Mouse (Mus musculus) midbrain, embryonic 13.5 days (tissue): ENCODE results near the gene Clic5. TPM values are rescaled to one million over a fixed set of nuclear protein-coding genes. Genes with fewer than 3 reads are reported as not detected.

Experiments used
- ATAC-seq: fragments of 200-750 bp; cut with Nextera tagmentation; 2 replicates; pipeline ENCODE4 v1.8.0; 2017; ENCODE audit warnings: mild to moderate bottlenecking, moderate TSS enrichment, moderate library complexity
- H3K27ac ChIP-seq: fragments of 300-500 bp; sonication (generic); 2 replicates; pipeline ENCODE4 v1.5.1; 2015; ENCODE audit warnings: inconsistent platforms, mild to moderate bottlenecking, moderate library complexity
- H3K27me3 ChIP-seq: fragments of 300-500 bp; sonication (generic); 2 replicates; pipeline ENCODE4 v1.6.1; 2015; ENCODE audit warnings: mild to moderate bottlenecking, inconsistent platforms
- H3K36me3 ChIP-seq: fragments of 300-500 bp; sonication (generic); 2 replicates; pipeline ENCODE4 v1.6.1; 2015; ENCODE audit warnings: mild to moderate bottlenecking, inconsistent platforms
- H3K4me1 ChIP-seq: fragments of 300-500 bp; sonication (generic); replicated peaks from 2 replicates; pipeline ENCODE4 v1.6.1; 2015; ENCODE audit warnings: inconsistent platforms
- H3K4me2 ChIP-seq: fragments of 300-500 bp; sonication (generic); replicated peaks from 2 replicates; pipeline ENCODE4 v1.6.1; 2015; ENCODE audit warnings: moderate library complexity, mild to moderate bottlenecking, inconsistent platforms
- H3K4me3 ChIP-seq: fragments of 300-500 bp; sonication (generic); replicated peaks from 2 replicates; pipeline ENCODE4 v1.5.1; 2015; ENCODE audit warnings: mild to moderate bottlenecking, inconsistent platforms
- H3K9ac ChIP-seq: fragments of 300-500 bp; sonication (generic); replicated peaks from 2 replicates; pipeline ENCODE4 v1.6.1; 2015; ENCODE audit warnings: mild to moderate bottlenecking, inconsistent platforms
- H3K9me3 ChIP-seq: fragments of 300-500 bp; sonication (generic); 2 replicates; pipeline ENCODE4 v1.6.1; 2016; ENCODE audit warnings: mild to moderate bottlenecking, inconsistent platforms
- WGBS: fragments of 180-500 bp; shearing (Covaris S2); methylation state at CpG from one replicate; pipeline ENCODE4 v1.1.7; 2015; 5-methylcytosine and 5-hydroxymethylcytosine counted together
- polyA plus RNA-seq: library from polyadenylated mRNA; unstranded; fragments of >200 nt; fragmentation: Nextera tagmentation; extraction: Ambion mirVana; gene quantifications from 2 replicates; pipeline ENCODE4 v1.2.1, GENCODE M21; 2015

The Clic5 gene
- polyA plus RNA-seq, 1 experiment from 2014 or later, result 0.70 TPM

DNA sequence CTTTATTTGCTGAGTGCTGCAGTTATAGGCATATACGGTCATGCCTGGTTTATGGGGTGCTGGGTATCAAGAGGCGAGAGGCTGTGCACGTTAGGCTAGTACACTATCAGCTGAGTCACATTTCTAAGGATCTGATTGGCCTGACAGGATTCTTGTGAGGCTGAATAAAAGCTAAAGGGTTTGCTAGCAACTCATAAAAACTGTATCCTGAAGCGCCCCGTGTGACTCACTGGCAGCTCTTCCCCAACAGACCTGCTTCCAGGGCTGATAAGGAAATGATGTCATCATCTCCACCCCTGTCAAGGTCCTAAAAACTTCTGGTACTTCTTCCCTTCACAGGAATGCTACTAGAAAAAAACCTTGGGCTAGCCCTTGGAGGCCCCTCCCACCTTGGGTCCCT is 14.6 kb downstream of the Clic5 start:
- Histone ChIP-seq H3K36me3 (no peaks in the 10 kb centered on the region), H3K4me3 (no peak overlapping the region), H3K9me3 (no peaks in the 10 kb centered on the region), H3K9ac (no peak overlapping the region), H3K4me1 (no peaks in the 10 kb centered on the region), H3K4me2 (no peak overlapping the region), H3K27me3 (no peaks in the 10 kb centered on the region), H3K27ac (no peak overlapping the region)
- ATAC-seq, result no peak
- 95% methylated on average over 5 of the region's 5 CpGs for WGBS

DNA sequence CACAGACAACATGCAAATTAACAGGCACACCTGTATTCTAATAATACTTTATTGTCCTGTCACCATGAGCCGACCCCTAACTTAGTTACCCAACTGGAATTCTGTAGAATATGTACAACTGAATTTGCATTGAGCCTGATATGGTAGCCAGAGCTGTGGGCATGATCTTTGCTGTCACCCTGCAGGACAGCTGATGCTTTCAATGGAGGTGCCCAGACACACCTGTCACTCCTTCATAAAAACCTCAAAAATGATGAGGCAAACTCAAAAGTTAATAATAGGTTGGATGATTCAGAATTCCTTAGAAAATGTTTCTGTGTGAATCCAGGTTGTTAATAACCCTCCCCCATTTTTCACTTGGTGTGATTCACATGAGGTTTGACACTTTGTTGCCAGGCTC is 16.4 kb downstream of the Clic5 start:
- Histone ChIP-seq H3K27ac (no peak overlapping the region), H3K36me3 (no peaks in the 10 kb centered on the region), H3K4me2 (no peak overlapping the region), H3K4me3 (no peak overlapping the region), H3K27me3 (no peaks in the 10 kb centered on the region), H3K4me1 (no peaks in the 10 kb centered on the region), H3K9me3 (no peaks in the 10 kb centered on the region), H3K9ac (no peak overlapping the region)
- no peak for ATAC-seq
- 79% methylated on average over 1 of the region's 1 CpGs for WGBS

GRCm38 (mm10) chr17:44205562-44205961 is 17.2 kb downstream of the Clic5 start:
- H3K27me3 ChIP-seq, result no peaks in the 10 kb centered on the region
- H3K9me3 ChIP-seq, result no peaks in the 10 kb centered on the region
- H3K27ac ChIP-seq, result no peak overlapping the region
- H3K9ac ChIP-seq, result no peak overlapping the region
- H3K4me1 ChIP-seq, result no peaks in the 10 kb centered on the region
- WGBS, result 81% methylated on average over 3 of the region's 3 CpGs
- H3K4me3 ChIP-seq, result no peak overlapping the region
- no peak overlapping the region for H3K4me2 ChIP-seq
- no peak for ATAC-seq
- H3K36me3 ChIP-seq, result no peaks in the 10 kb centered on the region

- 82% methylated on average over 4 of the region's 4 CpGs for WGBS
These were observed 20.5 kb downstream of the Clic5 start for GRCm38 (mm10) chr17:44208900-44209299.

GRCm38 (mm10) chr17:44212960-44213619 is 24.7 kb downstream of the Clic5 start:
- Histone ChIP-seq H3K9ac (no peak overlapping the region), H3K4me1 (no peaks in the 10 kb centered on the region), H3K4me3 (no peak overlapping the region), H3K27me3 (no peaks in the 10 kb centered on the region), H3K4me2 (no peak overlapping the region), H3K9me3 (no peaks in the 10 kb centered on the region), H3K27ac (no peak overlapping the region), H3K36me3 (no peaks in the 10 kb centered on the region)
- no peak for ATAC-seq
- WGBS, result 90% methylated on average over 5 of the region's 5 CpGs

More at GRCm38 (mm10) chr17:44208900-44209299, 20.5 kb downstream of the Clic5 start:
- H3K9ac ChIP-seq, result no peak overlapping the region
- H3K27me3 ChIP-seq, result no peaks in the 10 kb centered on the region
- no peak for ATAC-seq
- H3K27ac ChIP-seq, result no peak overlapping the region
- no peaks in the 10 kb centered on the region for H3K9me3 ChIP-seq
- H3K4me1 ChIP-seq, result no peaks in the 10 kb centered on the region
- H3K36me3 ChIP-seq, result no peaks in the 10 kb centered on the region
- no peak overlapping the region for H3K4me2 ChIP-seq
- no peak overlapping the region for H3K4me3 ChIP-seq

GRCm38 (mm10) chr17:44215196-44215799 is 26.9 kb downstream of the Clic5 start:
- ATAC-seq, result no peak
- Histone ChIP-seq H3K36me3 (no peaks in the 10 kb centered on the region), H3K27me3 (no peaks in the 10 kb centered on the region), H3K4me1 (no peaks in the 10 kb centered on the region), H3K27ac (no peak overlapping the region), H3K9me3 (no peaks in the 10 kb centered on the region), H3K9ac (no peak overlapping the region), H3K4me2 (no peak overlapping the region), H3K4me3 (no peak overlapping the region)
- 87% methylated on average over 9 of the region's 9 CpGs for WGBS

DNA sequence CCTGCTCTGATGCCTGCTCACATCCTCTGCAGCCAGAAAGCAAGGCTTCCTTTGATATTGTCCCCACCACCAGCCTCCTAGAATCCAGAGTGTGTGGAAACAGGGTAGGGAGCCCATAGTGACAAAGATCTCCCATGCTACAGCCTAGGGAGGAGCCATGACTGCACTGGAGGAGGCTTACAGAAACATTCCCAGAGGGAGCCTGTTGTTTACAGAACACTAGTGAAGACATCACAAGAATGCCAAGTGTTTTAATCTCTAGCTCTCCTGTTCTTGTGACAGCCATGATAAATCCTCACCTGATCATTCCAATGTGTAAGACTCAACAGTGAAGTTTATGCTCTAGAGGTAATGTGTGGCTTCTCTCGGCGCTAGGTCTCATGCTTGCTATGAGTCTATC is 28.8 kb downstream of the Clic5 start:
- H3K4me1 ChIP-seq, result no peaks in the 10 kb centered on the region
- H3K9me3 ChIP-seq, result no peaks in the 10 kb centered on the region
- no peaks in the 10 kb centered on the region for H3K36me3 ChIP-seq
- H3K9ac ChIP-seq, result no peak overlapping the region
- H3K4me3 ChIP-seq, result no peak overlapping the region
- no peak overlapping the region for H3K4me2 ChIP-seq
- no peak for ATAC-seq
- no peak overlapping the region for H3K27ac ChIP-seq
- no peaks in the 10 kb centered on the region for H3K27me3 ChIP-seq
- 94% methylated on average over 2 of the region's 2 CpGs for WGBS

DNA sequence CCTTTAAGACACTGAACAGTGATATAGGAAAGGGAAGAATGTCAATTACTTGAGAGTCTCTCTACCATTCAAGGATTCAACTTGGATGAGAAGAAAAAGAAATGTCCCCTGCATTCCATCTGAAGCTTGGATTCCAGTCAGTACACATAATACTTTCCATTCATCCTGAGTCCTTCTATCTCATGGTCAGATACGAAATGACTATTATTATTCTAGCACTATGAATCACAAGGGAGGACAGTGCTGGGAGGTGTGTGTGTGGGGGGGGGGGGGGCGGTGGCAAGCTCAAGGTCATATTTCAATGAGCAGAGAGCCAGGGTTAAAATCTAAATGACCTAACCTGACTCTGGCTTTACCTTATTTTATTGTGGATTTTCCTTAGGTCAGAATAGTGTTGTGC is 31.6 kb downstream of the Clic5 start:
- Histone ChIP-seq H3K36me3 (no peaks in the 10 kb centered on the region), H3K27me3 (no peaks in the 10 kb centered on the region), H3K27ac (no peak overlapping the region), H3K9me3 (no peaks in the 10 kb centered on the region), H3K4me1 (no peaks in the 10 kb centered on the region), H3K4me2 (no peak overlapping the region), H3K4me3 (no peak overlapping the region), H3K9ac (no peak overlapping the region)
- ATAC-seq, result no peak
- 73% methylated on average over 2 of the region's 2 CpGs for WGBS

DNA sequence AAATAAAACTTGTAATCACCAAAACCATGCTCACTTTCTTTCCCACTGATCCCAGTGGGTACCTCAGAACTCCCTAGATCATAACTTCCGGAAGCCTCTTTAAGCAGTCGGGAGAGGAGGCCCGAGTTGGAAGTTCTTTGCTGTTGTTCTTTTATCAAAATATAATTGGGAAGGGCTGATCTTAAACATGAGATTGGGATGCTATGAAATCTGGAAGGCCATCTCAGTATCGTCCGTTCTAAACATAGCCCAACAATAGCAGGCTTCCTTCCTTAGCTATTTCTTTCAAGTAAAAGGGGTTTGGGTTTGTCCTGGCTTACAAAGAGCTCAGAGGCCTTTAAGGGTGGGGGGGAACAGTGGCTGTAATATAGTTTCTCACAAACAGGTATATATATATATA is 40.0 kb downstream of the Clic5 start:
- Histone ChIP-seq H3K27ac (no peak overlapping the region), H3K27me3 (no peaks in the 10 kb centered on the region), H3K36me3 (no peaks in the 10 kb centered on the region), H3K4me2 (no peak overlapping the region), H3K9ac (no peak overlapping the region), H3K4me1 (no peaks in the 10 kb centered on the region), H3K4me3 (no peak overlapping the region), H3K9me3 (0 out of 2 replicates have a peak, but pooled peaks cover 2% of the 10 kb centered on the region)
- WGBS, result 91% methylated on average over 5 of the region's 5 CpGs
- ATAC-seq, result no peak

DNA sequence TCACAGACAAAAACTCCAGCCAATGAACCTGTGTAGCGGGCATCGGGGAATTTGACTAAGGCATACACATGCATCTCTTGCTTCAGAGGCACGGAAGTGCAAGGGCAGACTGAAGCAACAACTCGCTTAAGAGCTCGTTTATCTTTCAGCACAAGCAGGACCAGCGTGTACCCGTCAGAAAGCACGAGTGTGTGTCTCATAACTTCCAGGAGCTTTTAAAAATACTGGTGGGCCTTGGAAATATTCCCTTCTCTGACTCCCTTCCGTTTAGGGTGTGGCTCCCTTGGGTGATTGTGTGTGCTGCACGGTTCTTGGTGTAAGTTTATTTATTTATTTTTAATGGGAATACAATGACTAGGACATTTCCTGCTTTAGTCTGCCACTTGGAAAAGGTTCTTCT is 41.7 kb downstream of the Clic5 start:
- WGBS, result 89% methylated on average over 10 of the region's 10 CpGs
- no peak for ATAC-seq
- Histone ChIP-seq H3K36me3 (no peaks in the 10 kb centered on the region), H3K9ac (no peak overlapping the region), H3K27ac (no peak overlapping the region), H3K4me3 (no peak overlapping the region), H3K27me3 (no peaks in the 10 kb centered on the region), H3K4me2 (no peak overlapping the region), H3K4me1 (no peaks in the 10 kb centered on the region), H3K9me3 (0 out of 2 replicates have a peak, but pooled peaks cover 2% of the 10 kb centered on the region)

GRCm38 (mm10) chr17:44239030-44239721 is 50.8 kb downstream of the Clic5 start:
- WGBS, result 12% methylated on average over 10 of the region's 10 CpGs
- Histone ChIP-seq H3K4me3 (no peak overlapping the region), H3K27me3 (no peaks in the 10 kb centered on the region), H3K9ac (no peak overlapping the region), H3K4me2 (peak overlapping the region; percentile 27; the same call in 1 of the 2 replicates), H3K4me1 (peaks cover 10% of the 10 kb centered on the region; the same call in 1 of the 2 replicates), H3K9me3 (no peaks in the 10 kb centered on the region; the same call in 1 of the 2 replicates), H3K36me3 (no peaks in the 10 kb centered on the region), H3K27ac (no peak overlapping the region)
- no peak for ATAC-seq

DNA sequence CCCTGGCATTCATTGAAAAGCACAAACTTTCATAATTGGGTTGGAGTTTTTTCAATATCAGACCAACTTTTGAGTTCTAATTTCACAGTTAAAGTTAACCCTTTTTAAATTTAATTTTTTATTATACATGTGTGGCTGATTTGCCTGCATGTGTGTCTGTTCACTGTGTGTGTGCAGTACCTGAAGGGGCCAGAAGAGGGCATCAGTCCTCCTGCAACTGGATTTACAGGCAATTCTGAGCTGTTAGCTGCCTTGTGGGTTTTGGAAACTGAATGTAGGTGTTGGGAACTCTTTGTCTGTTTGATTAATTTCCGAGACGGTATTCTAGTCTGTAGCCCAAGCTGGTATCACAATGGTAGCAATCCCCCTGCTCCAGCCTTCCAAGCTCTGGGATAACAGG is 52.4 kb downstream of the Clic5 start:
- no peak overlapping the region for H3K4me3 ChIP-seq
- no peak overlapping the region for H3K4me2 ChIP-seq
- H3K4me1 ChIP-seq, result peaks cover 10% of the 10 kb centered on the region; the same call in 1 of the 2 replicates
- no peak overlapping the region for H3K27ac ChIP-seq
- 97% methylated on average over 2 of the region's 2 CpGs for WGBS
- no peaks in the 10 kb centered on the region for H3K36me3 ChIP-seq
- no peaks in the 10 kb centered on the region; the same call in 1 of the 2 replicates for H3K9me3 ChIP-seq
- H3K9ac ChIP-seq, result no peak overlapping the region
- H3K27me3 ChIP-seq, result peaks cover 3% of the 10 kb centered on the region; the same call in 1 of the 2 replicates
- no peak for ATAC-seq
